Mouse (Mus musculus): ENCODE data around the gene Mrpl39.

Mrpl39 gene

DNA sequence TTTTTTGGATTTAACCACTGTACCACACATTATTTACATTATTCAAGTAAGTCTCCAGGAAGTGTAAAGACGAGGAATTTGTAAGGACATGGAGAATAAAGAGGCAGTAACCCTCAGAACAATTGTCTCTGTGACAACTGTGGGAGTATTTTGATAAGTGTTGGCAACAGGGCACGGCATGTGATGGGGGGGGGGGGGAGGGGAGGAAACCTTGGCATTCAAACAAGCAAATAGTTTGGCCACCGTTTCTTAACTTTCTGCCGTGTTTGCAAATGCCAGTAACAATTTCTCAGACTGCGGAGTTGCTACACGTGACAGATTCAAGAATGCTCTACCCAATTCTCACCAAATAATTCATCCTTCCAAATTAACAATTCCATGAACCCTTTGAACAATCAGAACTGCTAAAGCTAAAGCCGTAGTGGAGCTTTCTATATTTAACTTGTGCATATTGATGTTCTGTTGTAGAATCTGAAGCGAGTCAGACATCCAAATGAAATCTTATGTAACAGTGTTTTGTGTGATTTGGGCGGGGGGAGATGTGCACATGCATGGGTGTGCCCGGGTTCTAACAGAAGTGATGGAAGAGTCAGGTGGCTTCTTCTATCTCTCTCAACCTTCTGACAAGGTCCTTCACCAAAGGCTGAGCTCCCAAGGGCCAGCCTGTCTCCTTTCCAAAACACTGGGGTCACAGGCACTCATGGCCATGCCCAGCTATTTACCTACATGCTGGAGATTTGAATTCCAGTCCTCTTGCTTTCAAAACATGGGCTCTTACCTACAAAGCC is 9.4 kb upstream of the Mrpl39 start:
- no peak for DNase-seq (ENCODE audit: low read depth)

DNA sequence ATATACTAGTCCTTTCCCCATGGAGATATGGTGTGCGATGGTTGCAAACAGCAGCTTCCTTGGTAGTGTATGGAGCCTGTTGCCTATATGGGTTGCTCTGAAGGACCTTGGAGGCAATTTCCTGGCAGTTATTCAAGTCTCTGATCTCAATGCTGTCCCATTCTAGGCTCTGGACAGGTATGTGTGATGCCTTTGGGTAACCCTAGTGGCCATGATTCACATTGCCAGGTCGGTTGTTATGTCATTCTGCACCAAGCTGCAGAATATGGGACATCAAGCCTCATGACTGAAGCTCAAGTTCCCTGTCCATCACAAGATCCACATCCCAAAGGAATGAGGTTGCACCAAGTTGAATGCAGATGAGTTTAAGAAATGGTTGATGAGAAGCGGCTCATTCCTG is 1.8 kb upstream of the Mrpl39 start:
- DNase-seq (ENCODE audit: low read depth), result no peak

DNA sequence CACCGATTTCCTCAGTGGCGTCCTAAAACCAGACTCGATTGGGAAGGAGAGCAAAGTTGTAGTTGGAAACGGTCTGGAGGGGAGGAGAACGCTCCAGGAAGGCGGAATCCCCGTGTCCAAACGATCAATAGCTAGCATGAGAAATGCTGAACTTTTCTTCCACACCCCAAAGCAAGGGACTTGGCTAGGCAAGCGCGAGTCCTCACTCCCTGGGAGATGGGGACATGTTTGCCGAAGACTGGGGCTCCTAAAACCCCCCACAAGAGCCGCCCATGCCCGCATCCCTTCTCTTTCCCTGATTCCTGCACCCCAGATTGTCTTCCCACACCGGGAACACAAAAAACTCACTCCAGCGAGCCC is 756 bp downstream of the Mrpl39 start:
- DNase-seq (ENCODE audit: low read depth), result no peak

DNA sequence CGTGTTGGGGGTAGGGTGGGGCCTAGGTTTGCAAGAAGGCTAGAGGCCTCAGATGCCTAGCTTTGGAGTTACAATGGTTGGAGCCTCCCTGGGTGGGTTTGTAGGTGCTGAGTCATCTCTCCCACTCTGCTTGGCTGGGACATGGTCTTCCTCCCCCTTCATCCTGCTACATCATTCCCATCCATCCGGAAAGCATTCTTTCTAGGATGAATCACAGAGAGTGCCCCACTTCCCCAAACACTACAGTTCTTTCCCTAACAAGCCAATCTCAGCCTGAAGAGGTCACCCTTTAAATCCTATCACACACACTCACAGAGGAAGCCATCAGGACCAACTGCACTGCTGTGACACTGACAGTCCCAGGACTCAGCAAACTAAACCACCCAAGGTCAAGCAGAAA is 14.9 kb downstream of the Mrpl39 start:
- no peak for DNase-seq (ENCODE audit: low read depth)

DNA sequence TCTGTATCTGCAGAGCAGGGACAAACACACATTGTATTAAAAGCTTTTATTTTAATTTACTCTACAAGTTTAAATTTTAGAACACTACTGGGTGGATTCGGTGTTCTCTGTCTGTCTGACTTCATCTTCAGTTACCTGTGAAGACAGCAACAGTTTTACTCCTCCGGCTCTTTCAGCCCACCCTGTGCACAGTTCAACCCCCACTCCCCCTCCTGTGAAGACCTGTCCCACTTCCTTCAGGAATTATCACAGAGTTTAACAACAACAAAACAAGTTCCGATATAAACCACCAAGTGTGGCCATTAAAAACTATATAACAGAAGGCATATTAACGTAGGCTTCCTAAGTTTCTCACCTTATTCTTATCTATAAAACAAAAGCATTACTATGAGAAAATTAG is 17.3 kb downstream of the Mrpl39 start:
- DNase-seq (ENCODE audit: low read depth), result no peak

DNA sequence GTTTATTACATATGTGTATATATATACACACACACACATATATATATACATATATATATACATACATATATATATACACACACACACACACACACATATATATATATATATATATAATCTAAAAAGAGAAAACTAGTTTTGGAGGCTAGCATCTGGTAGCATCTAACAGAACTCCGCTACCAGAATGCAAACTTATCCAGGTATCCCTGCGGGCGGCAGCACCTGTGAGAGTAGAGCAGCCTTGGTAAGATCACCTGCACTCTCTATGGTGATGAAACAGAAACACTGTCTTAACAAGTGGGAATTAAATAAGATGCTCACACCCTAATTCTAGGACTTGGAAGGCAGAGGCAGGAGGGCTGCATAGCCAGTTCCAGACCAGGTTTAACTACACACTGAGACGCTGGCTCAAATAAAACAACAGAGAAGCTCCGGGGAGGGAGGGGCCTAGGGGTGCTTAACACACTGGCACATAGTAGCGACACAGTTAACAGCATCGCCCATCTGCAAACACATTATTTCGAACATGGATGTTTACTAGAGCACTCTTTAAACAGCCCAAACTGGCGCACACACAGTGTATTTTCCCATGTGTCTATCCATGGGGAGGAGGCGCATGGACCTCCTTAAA is 17.8 kb downstream of the Mrpl39 start:
- DNase-seq (ENCODE audit: low read depth), result no peak

DNA sequence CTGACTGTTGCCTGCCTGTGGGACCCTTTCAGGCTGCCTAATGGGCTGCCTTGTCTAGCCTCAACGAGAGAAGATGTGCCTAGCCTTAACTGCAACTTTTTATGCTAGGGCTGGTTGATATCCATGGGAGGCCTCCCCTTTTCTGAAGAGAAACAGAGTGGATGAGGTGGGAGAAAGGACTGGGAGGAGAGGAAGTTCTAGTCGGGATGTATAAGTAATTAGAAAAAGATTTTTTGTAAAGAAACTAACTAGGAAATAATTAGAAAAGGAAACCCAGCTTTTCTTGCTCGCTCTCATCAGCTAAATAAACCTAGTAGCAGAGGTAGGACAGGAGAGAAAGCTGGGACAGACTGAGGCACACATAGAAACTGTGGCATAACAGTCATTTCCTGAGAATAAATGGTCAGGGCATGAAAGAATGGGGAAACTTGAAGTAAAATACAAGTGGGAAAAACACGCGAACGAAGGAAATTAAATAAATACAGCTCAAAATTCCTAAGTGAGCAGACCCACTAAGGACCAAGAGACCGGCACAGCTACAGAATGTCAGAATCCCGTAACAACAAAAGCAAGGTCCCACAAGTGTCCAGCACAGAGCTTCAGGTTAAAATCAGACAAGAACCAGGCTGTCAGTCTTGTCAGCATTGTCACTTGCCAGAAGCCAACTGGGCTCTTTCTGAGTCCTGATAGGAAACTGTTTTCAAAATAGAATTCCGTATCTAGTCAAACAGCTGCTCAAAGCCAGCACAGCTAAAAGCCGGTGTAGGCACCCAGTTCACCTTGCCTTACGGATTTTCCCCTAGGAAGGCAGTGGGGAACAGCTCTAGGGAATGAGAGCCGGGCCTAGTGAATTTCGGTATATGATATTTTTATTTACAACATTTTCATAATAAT is 18.6 kb downstream of the Mrpl39 start:
- no peak for DNase-seq (ENCODE audit: low read depth)

DNA sequence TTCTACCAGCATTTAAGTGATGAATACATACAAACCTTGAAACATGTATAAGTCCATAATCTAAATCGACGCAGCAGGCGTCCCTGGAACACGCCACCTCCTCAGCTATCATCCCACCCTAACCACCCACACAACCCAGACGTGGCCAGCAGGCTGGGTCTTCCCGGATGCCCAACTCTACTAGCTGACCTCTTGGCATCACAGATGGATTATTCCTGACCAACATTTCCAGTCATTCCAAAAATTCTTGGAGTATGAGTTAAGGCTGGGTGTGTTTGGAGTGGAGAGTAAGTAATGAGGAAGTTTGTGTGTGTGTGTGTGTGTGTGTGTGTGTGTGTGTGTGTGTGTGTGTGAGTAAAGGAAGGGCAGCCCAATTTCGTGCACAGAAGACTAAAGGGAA is 19.3 kb downstream of the Mrpl39 start:
- no peak for DNase-seq (ENCODE audit: low read depth)

DNA sequence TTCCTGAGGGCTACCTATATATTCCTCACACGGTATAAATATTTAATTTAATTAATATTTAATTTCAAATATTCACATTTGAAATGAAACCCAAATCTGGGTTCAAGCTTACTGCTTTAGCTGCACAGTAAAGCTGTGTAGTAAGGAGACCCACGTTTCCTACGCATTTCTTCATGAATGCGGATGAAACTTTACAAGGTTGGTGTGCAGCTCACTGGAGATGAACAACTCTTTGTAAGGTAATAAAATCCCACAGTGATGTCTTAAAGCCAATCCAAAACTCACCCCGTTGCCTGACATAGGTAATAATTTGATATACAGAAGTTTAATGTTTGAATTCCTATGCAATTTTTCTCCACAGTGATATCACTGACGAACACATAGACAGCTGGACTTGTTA is 20.6 kb downstream of the Mrpl39 start:
- no peak for DNase-seq (ENCODE audit: low read depth)

DNA sequence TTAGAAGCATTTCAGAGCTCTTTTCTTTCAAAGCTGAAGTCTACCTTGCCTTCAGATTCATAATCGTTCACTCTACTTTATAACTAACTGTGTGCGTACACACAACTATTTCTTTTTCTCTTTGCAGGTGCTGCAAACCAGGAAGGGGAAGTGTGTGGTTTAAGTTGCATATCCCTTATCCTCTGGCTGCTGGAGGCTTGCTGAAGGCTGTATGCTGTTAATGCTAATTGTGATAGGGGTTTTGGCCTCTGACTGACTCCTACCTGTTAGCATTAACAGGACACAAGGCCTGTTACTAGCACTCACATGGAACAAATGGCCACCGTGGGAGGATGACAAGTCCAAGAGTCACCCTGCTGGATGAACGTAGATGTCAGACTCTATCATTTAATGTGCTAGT is 21.6 kb downstream of the Mrpl39 start:
- peak; percentile 50 for DNase-seq (ENCODE audit: low read depth)

DNA sequence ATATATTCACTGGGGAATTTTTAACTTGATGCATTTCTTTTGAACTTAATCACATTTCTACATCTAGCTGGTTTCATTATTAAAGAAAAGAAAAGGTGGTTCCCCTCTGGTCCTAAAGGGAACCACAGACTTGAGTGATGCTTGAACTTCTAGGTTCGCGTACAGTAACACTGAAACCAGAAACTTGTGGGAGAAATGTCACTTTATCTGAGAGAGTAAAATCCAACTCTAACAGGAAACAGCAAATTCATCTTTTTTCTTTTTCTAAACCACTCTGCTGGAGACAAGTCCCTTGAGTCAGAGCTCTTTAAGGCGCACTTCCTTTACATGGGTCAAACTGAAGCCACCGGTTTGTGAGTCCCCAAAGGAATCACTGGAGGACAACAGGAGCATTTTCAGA is 22.4 kb downstream of the Mrpl39 start:
- peak; percentile 46 for DNase-seq (ENCODE audit: low read depth)

DNA sequence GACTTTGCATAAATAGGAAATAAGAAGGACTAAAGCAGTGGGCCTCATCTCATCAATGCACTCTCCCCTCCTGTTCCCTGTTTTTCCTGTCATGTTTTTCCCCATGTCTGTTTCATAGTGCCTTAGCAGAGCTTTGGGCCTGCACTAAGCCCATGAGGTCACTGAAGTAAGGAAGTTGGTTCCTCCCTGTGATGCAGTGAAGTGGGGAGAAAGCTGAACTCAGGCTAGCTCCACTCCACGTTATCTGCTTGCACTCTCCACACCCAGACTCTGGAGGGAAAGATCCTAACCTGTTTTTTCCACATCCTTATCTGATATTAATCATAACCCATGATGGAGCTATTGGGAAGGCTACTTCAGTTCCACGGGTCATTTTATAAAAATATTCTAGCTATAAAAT is 26.9 kb downstream of the Mrpl39 start:
- no peak for DNase-seq (ENCODE audit: low read depth)

DNA sequence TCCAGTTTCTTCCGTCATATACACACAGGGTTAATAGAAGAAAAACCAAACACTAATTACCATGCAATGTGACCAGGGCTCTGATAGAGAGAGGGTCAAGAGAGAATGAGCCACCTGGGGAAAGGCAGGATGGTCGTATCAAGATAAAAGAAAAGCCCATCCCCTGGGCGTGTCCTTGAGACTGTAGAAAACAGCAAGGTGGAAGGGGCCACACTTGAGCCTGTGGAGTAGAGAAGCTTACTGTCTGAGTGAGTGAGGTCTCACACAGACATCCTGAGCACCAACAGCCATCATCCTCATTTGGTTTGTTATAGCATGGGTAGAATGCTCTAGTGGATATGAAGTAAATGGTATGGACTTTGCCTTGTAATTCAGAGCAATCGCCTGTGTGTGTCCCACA is 27.7 kb downstream of the Mrpl39 start:
- no peak for DNase-seq (ENCODE audit: low read depth)

DNA sequence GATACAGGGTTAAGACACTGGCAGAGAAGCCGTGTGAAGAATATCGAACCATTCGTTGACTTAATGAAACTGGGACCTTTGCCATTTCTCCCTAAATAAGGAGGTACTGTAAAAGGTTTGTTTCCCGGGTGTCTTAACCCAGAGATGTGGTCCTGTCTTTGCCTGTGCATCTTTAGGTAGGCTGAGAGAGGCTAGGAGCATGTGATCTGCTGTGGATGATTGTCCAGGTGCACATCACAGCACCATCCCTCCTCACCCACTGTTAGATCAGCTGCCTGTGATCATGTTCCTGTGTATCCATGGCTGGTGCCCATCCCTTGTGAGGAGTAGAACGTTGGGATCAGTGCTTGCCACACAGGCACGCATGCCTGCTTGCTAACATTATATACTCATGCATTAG is 29.0 kb downstream of the Mrpl39 start:
- no peak for DNase-seq (ENCODE audit: low read depth)

DNA sequence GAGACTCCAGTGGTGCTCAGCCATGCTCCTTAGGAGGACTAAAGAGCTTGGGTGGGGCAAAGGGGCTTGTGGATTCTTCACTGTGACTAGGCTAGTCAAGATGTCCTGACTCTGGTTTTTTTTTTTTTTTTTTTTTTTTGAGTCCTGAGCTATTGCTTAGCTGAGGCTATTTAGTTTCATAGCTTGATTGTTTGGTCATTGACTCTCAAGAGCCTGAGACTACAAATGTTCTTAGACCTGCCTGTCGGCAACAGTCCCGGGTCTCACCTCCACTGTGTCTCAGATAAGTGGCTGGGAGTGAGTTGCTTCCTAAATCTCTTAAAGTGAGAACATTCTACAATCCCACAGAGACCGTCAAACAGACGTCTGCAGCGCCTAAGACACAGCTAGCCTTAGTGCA is 30.0 kb downstream of the Mrpl39 start:
- no peak for DNase-seq (ENCODE audit: low read depth)

DNA sequence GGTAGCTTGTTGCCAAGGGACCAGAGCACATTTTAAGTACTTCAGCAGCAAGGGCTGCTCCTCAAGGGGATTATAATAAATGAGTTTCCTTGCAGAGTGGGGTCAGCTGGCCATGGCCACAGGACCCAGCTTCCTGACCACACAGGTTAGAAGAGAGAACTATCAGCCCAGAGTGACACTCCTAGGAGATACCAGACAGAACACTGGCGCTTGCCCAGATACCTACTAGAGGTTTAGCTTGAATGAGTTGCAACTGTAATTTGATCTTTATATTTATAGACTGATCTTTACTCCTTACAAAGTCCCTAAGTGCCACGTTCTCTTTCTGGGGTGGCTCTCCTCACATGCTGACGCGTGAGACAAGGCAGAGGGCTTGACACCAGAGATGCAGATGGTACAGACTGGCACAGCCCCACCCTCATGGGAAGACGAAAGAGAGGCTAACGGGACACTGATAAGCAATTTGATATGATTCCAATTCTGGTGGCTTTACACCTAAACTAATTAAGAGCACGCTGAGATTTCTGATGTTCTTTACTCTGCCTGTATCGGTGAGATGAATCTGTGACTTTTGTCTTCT is 30.8 kb downstream of the Mrpl39 start:
- DNase-seq (ENCODE audit: low read depth), result peak; percentile 20

DNA sequence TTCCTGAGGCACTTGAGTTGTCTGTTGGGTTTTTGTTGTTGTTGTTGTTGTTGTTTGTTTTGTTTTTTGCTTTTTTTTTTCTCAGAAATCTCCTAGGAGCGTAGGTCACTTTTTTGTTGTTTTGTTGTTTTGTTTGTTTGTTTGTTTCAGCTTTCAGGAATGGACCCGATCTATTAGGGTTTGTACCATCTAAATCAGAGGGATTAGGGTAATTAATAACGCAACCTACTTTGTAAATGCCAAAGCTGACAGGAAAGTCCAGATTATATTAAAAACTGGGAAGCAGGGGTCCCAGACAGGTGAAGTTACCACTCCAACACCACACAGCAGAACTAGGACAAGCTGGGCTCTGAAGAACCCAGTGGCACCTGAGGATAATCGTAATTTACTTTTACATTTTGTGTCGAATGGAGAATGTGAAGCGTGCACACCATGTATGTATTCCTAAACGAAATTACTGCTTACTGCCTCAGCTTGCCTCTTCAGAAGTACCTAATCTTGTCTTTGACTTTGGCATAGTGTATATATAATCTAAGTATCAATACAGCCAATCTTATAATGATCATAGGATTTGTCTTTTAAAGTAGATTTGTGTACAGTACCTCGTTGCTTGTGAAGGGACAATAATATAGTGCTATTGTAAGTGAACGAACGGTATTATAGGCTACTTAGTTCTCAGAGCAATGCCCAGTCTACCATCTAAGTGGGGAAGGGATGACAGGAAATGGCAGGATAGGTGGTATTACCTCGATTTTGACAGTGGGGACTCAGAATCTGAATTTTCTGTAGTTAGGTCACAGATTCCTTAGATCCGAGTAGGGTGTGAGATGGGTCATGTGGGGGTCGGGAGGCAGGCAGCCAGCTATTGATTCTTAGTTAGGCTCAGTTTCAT is 31.5 kb downstream of the Mrpl39 start:
- no peak for DNase-seq (ENCODE audit: low read depth)

DNA sequence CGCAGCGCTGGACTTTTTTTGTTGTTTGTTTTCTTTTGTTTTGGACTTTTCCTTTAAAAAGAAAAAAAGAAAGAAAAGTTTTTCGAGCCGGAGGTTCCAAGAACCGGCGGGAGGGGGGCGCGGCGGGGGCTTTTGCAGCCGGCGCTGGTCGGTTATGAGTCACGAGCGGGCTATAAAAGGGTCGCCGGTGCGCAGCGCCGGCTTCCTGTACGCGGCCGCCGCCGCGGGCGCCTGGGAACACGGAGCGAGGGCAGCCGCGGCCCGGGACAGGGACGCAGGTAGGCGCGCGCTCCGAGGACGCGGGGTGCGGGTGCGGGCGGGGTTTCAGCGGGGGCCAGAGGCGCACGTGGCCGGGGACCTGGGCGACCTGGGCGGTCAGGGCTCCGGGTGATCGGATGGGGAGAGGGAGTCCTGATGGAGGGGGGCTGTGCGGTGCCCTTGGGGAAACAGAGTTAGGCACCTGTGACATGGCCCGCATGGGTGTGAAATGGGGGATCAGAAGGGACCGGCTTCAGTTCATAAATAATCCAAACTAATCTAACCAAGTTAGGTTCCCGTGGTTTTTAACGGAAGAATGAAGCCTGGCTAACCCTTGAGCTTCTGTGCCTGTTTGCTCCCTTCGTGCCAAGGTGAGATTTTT is 32.3 kb downstream of the Mrpl39 start:
- DNase-seq (ENCODE audit: low read depth), result peak; percentile 84

DNA sequence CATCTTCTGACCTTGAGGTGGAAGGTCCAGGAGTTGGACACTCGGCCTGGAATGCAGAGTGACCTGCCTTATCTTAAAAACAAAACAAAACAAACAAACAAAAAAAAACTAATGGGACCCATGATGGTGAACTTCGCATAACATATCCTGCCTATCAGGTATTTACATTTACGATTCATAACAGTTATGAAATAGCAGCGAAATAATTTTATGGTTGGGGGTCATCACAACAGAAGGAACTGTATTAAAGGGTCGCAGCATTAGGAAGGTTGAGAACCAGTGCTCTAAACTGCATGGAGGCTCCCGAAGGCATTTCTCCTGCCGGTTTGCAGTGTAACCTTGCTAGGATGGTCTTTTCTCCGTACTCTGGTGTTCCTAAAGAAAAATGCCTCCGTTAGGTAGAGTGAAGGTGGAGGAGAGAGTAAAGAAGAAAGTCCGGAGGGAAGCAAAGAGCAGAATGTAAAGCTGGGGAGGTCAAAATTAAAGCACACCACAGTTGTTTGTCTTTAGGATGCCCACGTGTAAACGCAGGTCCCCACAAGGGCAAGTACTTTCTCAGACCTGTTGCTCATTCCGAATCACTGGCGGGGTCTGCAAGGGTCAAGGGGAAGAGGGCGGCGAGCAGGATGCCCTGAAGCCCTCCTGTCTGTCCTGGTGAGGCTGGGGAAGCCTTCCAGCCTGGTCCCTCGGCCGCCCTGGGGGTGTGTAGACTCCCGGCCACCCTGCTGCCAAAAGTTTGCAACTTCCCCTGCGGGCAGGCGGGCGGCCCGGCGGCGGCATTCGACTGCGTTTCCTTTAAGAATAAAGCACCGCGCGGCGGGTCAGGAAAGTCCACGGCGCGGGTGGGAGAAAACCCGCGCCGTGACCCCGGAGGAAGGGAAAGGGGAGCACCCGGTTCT is 33.1 kb downstream of the Mrpl39 start:
- peak; percentile 75 for DNase-seq (ENCODE audit: low read depth)

DNA sequence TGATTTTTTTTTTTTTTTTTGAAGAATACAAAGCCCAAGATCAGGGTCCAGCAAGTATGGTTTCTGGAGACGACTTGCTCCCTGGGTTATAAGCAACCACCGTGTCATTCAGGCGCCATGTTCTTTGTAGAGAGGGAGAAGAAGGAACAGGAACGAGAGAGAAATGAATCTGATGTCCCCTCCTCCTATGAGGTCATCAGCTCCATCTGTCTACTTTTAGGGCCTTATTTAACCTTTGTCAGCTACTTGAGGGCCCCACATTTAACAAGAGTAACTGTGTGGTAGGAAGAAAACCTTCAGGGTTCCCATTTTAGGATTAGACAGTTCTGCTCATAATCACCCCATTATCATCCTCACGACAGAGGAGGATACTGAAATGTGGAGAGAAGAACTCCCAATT is 34.5 kb downstream of the Mrpl39 start:
- no peak for DNase-seq (ENCODE audit: low read depth)

Measured in 416B (cell line).